Mouse (Mus musculus) ovary, postnatal 36 days (tissue): Measurements from ENCODE around the gene Kcnk4.
A peak's percentile ranks its signal among the peaks of the same experiment; 100 is the strongest.
"Not testable (repeated sequence)": the region's sequence is repeated elsewhere in the genome, so short reads cannot be mapped to it uniquely, and the experiment has no call there.

ENCODE experiments used
- DNase-seq: peaks from one replicate; pipeline ENCODE4 v3.0.0; 2022; ENCODE audit warnings: low spot score, mixed read lengths

Gene Kcnk4

GRCm38 (mm10) chr19:6916496-6916895 lies 17.8 kb downstream of the Kcnk4 start:
- DNase-seq, result no peak

- no peak for DNase-seq
Observed at GRCm38 (mm10) chr19:6915276-6915675, 19.0 kb downstream of the Kcnk4 start.

- no peak for DNase-seq
Observed at GRCm38 (mm10) chr19:6914540-6914939, 19.8 kb downstream of the Kcnk4 start.

- DNase-seq, result no peak
Observed at GRCm38 (mm10) chr19:6913991-6914390, 20.3 kb downstream of the Kcnk4 start.

- DNase-seq, result no peak
Observed at GRCm38 (mm10) chr19:6913036-6913435, 21.3 kb downstream of the Kcnk4 start.

GRCm38 (mm10) chr19:6912205-6912970 lies 21.9 kb downstream of the Kcnk4 start:
- no peak for DNase-seq

- DNase-seq, result no peak
Observed at GRCm38 (mm10) chr19:6911101-6912074, 22.9 kb downstream of the Kcnk4 start.

GRCm38 (mm10) chr19:6910306-6910705 lies 24.0 kb downstream of the Kcnk4 start:
- peak; percentile 52 for DNase-seq

GRCm38 (mm10) chr19:6909507-6910289 lies 24.6 kb downstream of the Kcnk4 start, which contains the start of the genes Trmt112 and Prdx5:
Gene Trmt112 (plus strand): TSS chr19:6909698.
Gene Prdx5 (minus strand): TSS chr19:6910106.
- DNase-seq, result peak; percentile 88

GRCm38 (mm10) chr19:6909021-6909420 lies 25.3 kb downstream of the Kcnk4 start:
- DNase-seq, result no peak

GRCm38 (mm10) chr19:6907811-6908540 lies 26.3 kb downstream of the Kcnk4 start:
- no peak for DNase-seq

GRCm38 (mm10) chr19:6907094-6907493 lies 27.2 kb downstream of the Kcnk4 start:
- no peak for DNase-seq

- no peak for DNase-seq
Observed at GRCm38 (mm10) chr19:6906199-6906598, 28.1 kb downstream of the Kcnk4 start.

GRCm38 (mm10) chr19:6905498-6906159 lies 28.7 kb downstream of the Kcnk4 start:
- no peak for DNase-seq

GRCm38 (mm10) chr19:6904846-6905245 lies 29.5 kb downstream of the Kcnk4 start:
- DNase-seq, result no peak

- no peak for DNase-seq
Observed at GRCm38 (mm10) chr19:6903031-6903430, 31.3 kb downstream of the Kcnk4 start.

GRCm38 (mm10) chr19:6899641-6900040 lies 34.7 kb downstream of the Kcnk4 start:
- DNase-seq, result no peak

- DNase-seq, result not testable (repeated sequence)
Observed at GRCm38 (mm10) chr19:6895608-6896305, 38.6 kb downstream of the Kcnk4 start.

- DNase-seq, result no peak
Observed at GRCm38 (mm10) chr19:6893731-6894451, 40.4 kb downstream of the Kcnk4 start.
